Mouse (Mus musculus) bone marrow macrophage, adult 2 months (primary cell): Measurements from ENCODE around the gene Cd200r3. TPM values are rescaled to one million over a fixed set of nuclear protein-coding genes. Genes with fewer than 3 reads are reported as not detected.

ENCODE experiments used
- H3K27ac ChIP-seq: 2 replicates; pipeline ENCODE4 v1.5.1; 2012; ENCODE audit warnings: low read depth, low read length; ENCODE audit not compliant: insufficient read depth
- H3K4me1 ChIP-seq: 2 replicates; pipeline ENCODE4 v1.6.1; 2012; ENCODE audit warnings: low read length; ENCODE audit not compliant: control insufficient read depth, insufficient read depth
- H3K4me3 ChIP-seq: 2 replicates; pipeline ENCODE4 v1.5.1; 2012; ENCODE audit warnings: mild to moderate bottlenecking, low read length, moderate library complexity; ENCODE audit not compliant: insufficient read depth
- CTCF ChIP-seq: IDR thresholded peaks from 2 replicates; pipeline ENCODE4 v1.5.1; 2012; ENCODE audit warnings: low read depth, mild to moderate bottlenecking, low read length, moderate library complexity
- POLR2A ChIP-seq: IDR thresholded peaks from 2 replicates; pipeline ENCODE4 v1.6.1; 2012; ENCODE audit warnings: mild to moderate bottlenecking, low read depth, low read length, borderline replicate concordance
- polyA plus RNA-seq: library from polyadenylated mRNA; stranded (reverse); fragments of >200 nt; gene quantifications from 2 replicates; pipeline ENCODE4 v1.2.4, GENCODE M21; 2012; ENCODE audit not compliant: missing spikeins, insufficient read depth, insufficient read length

Gene Cd200r3
- polyA plus RNA-seq, 1 experiment, result not detected

GRCm38 (mm10) chr16:44988667-44989357, 45.3 kb downstream of the Cd200r3 start:
- peaks cover 40% of the 10 kb centered on the region for H3K4me1 ChIP-seq
- no peak overlapping the region for H3K4me3 ChIP-seq
- peak overlapping the region; percentile 8 for H3K27ac ChIP-seq
- TF ChIP-seq CTCF (no peak), POLR2A (no peak)

GRCm38 (mm10) chr16:44993319-44994019, 50.0 kb downstream of the Cd200r3 start:
- peaks cover 28% of the 10 kb centered on the region for H3K4me1 ChIP-seq
- no peak overlapping the region for H3K27ac ChIP-seq
- TF ChIP-seq POLR2A (no peak), CTCF (no peak)
- H3K4me3 ChIP-seq, result no peak overlapping the region

- H3K4me3 ChIP-seq, result no peak overlapping the region
- TF ChIP-seq POLR2A (no peak), CTCF (no peak)
- peaks cover 24% of the 10 kb centered on the region for H3K4me1 ChIP-seq
- no peak overlapping the region for H3K27ac ChIP-seq
These were observed 50.9 kb downstream of the Cd200r3 start for GRCm38 (mm10) chr16:44994206-44994953.

- no peak for TF ChIP-seq POLR2A
- TF ChIP-seq CTCF, result no peak
- Histone ChIP-seq H3K4me1 (peaks cover 29% of the 10 kb centered on the region), H3K27ac (no peak overlapping the region), H3K4me3 (no peak overlapping the region)
These were observed 51.6 kb downstream of the Cd200r3 start for GRCm38 (mm10) chr16:44995111-44995510.

GRCm38 (mm10) chr16:44996701-44997100, 53.2 kb downstream of the Cd200r3 start:
- H3K4me3 ChIP-seq, result no peak overlapping the region
- peaks cover 24% of the 10 kb centered on the region for H3K4me1 ChIP-seq
- no peak for TF ChIP-seq CTCF
- H3K27ac ChIP-seq, result no peak overlapping the region

GRCm38 (mm10) chr16:44999537-44999936, 56.1 kb downstream of the Cd200r3 start:
- no peak overlapping the region for H3K27ac ChIP-seq
- peaks cover 13% of the 10 kb centered on the region for H3K4me1 ChIP-seq
- no peak for TF ChIP-seq POLR2A
- TF ChIP-seq CTCF, result no peak
- H3K4me3 ChIP-seq, result no peak overlapping the region

- no peak for TF ChIP-seq CTCF
- no peak for TF ChIP-seq POLR2A
- Histone ChIP-seq H3K4me1 (peaks cover 34% of the 10 kb centered on the region), H3K4me3 (no peak overlapping the region), H3K27ac (no peak overlapping the region)
These were observed 61.0 kb downstream of the Cd200r3 start for GRCm38 (mm10) chr16:45004443-45004842.

GRCm38 (mm10) chr16:45005280-45005679, 61.8 kb downstream of the Cd200r3 start:
- no peak for TF ChIP-seq POLR2A
- no peak for TF ChIP-seq CTCF
- no peak overlapping the region for H3K4me3 ChIP-seq
- H3K27ac ChIP-seq, result peak overlapping the region; percentile 75
- H3K4me1 ChIP-seq, result peaks cover 29% of the 10 kb centered on the region

GRCm38 (mm10) chr16:45006971-45007370, 63.5 kb downstream of the Cd200r3 start:
- peaks cover 29% of the 10 kb centered on the region for H3K4me1 ChIP-seq
- no peak overlapping the region for H3K27ac ChIP-seq
- H3K4me3 ChIP-seq, result no peak overlapping the region
- TF ChIP-seq POLR2A (no peak), CTCF (no peak)

- Histone ChIP-seq H3K4me1 (peaks cover 29% of the 10 kb centered on the region), H3K4me3 (no peak overlapping the region), H3K27ac (no peak overlapping the region)
- TF ChIP-seq POLR2A, result no peak
- TF ChIP-seq CTCF, result no peak
These were observed 64.3 kb downstream of the Cd200r3 start for GRCm38 (mm10) chr16:45007807-45008206.

- no peak overlapping the region for H3K4me3 ChIP-seq
- TF ChIP-seq CTCF (no peak), POLR2A (no peak)
- peaks cover 29% of the 10 kb centered on the region for H3K4me1 ChIP-seq
- no peak overlapping the region for H3K27ac ChIP-seq
These were observed 66.2 kb downstream of the Cd200r3 start for GRCm38 (mm10) chr16:45009634-45010033.
